Mouse (Mus musculus) neural tube, postnatal 0 days (tissue): ENCODE results near the gene Ggt6. TPM values are rescaled to one million over a fixed set of nuclear protein-coding genes. Genes with fewer than 3 reads are reported as not detected.

Experiments
- microRNA-seq: library from miRNA; unstranded; fragments of <30 nt; microRNA quantifications from one replicate; pipeline ENCODE4, GENCODE M21; 2016
- polyA plus RNA-seq: library from polyadenylated mRNA; unstranded; fragments of >200 nt; fragmentation: Nextera tagmentation; extraction: Ambion mirVana; gene quantifications from 2 replicates; pipeline ENCODE4 v1.2.1, GENCODE M21; 2015

The Ggt6 gene
- 0.12 TPM in 1 of 2 replicates, not detected in the other for polyA plus RNA-seq

GRCm38 (mm10) chr11:72434963-72435693, at the start of gene Ggt6:
Gene Ggt6 (plus strand): TSS chr11:72435526.

GRCm38 (mm10) chr11:72411093-72411921, 24.0 kb upstream of the Ggt6 start, which contains the start of gene Smtnl2:
Gene Smtnl2 (minus strand): TSS chr11:72411713.

GRCm38 (mm10) chr11:72440965-72441664, 5.8 kb downstream of the Ggt6 start, which contains the start of gene Mybbp1a:
Gene Mybbp1a (plus strand): TSS chr11:72441355.

Small RNAs within 50 kb of the gene (microRNA-seq; reads per million reads assigned to microRNA genes)
- not detected for gene Mir6338

Other genes with a start within 250 kb of the Ggt6 start
- 1.3 and 1.6 TPM in 2 replicates for gene Gm43951, start 228.7 kb upstream of the Ggt6 start, polyA plus RNA-seq
- gene 4933427D14Rik, start 228.1 kb upstream of the Ggt6 start, polyA plus RNA-seq, result 21.9 and 22.9 TPM in 2 replicates
- gene Txndc17, start 228.0 kb upstream of the Ggt6 start, polyA plus RNA-seq, result 162 and 180 TPM in 2 replicates
- gene Med31, start 219.9 kb upstream of the Ggt6 start, polyA plus RNA-seq, result 46.2 and 51.1 TPM in 2 replicates
- 5.3 and 5.4 TPM in 2 replicates for gene Slc13a5, start 168.3 kb upstream of the Ggt6 start, polyA plus RNA-seq
- 5.9 and 8.1 TPM in 2 replicates for gene Xaf1, start 133.9 kb upstream of the Ggt6 start, polyA plus RNA-seq
- gene Fbxo39, start 121.1 kb upstream of the Ggt6 start, polyA plus RNA-seq, result 0.13 TPM in 1 of 2 replicates, not detected in the other
- gene Tekt1, start 73.1 kb upstream of the Ggt6 start, polyA plus RNA-seq, result 5.7 TPM in 2 replicates
- gene Smtnl2, start 23.8 kb upstream of the Ggt6 start, polyA plus RNA-seq, result 8.3 and 8.5 TPM in 2 replicates
- 54.2 and 56.1 TPM in 2 replicates for gene Mybbp1a, start 5.8 kb downstream of the Ggt6 start, polyA plus RNA-seq
- 10.1 and 10.6 TPM in 2 replicates for gene Spns2, start 54.4 kb downstream of the Ggt6 start, polyA plus RNA-seq
- 0.29 TPM in 1 of 2 replicates, not detected in the other for gene Spns3, start 115.0 kb downstream of the Ggt6 start, polyA plus RNA-seq
- 54.6 and 57.0 TPM in 2 replicates for gene Ube2g1, start 171.8 kb downstream of the Ggt6 start, polyA plus RNA-seq